8 mouse cellular contexts compared by ENCODE assay signal in the genomic region with DNA sequence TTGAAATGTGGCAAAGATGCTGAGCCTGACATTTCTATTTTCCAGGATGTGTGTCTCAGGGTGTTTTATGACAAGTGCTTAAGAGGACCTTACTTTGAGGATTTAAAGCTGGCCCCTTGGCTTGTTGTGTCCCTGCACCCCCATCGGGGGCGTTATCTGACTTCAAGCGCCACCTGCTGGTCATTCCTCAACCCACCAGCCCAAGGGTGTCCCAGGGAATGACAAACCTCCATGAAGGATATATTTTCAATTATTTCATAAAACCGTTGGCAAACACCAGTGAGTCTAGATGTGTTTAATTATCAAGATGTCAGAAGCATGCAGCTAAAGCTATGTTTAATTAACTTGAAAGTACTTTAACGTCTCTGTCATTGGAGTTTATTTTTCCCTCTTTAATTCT. TPM values are rescaled to one million over a fixed set of nuclear protein-coding genes. Genes with fewer than 3 reads are reported as not detected.
DNase-seq lines count a peak whose midpoint lies in the region; ATAC-seq lines count a peak whose summit lies in the region.

No protein-coding gene starts in this region.

- 0 out of 2 replicates have a peak, but pooled peaks cover under 1% of the 10 kb centered on the region for H3K27me3 ChIP-seq in kidney, embryonic 16.5 days (ENCODE audit: insufficient read depth, low read length)
- H3K27me3 ChIP-seq in liver, embryonic 13.5 days, result no peaks in the 10 kb centered on the region
- H3K27me3 ChIP-seq in neural tube, embryonic 11.5 days (ENCODE audit: control insufficient read depth, insufficient read depth, low read length), result no peaks in the 10 kb centered on the region

- H3K27ac ChIP-seq in kidney, embryonic 16.5 days (ENCODE audit: low read length), result no peak overlapping the region
- peak overlapping the region; percentile 5 for H3K27ac ChIP-seq in liver, embryonic 13.5 days
- H3K27ac ChIP-seq in neural tube, embryonic 11.5 days (ENCODE audit: low read depth, low read length), result no peak overlapping the region

- H3K9ac ChIP-seq in kidney, embryonic 16.5 days (replicated peaks; ENCODE audit: low read length), result no peak overlapping the region
- no peak overlapping the region for H3K9ac ChIP-seq in liver, embryonic 13.5 days
- H3K9ac ChIP-seq in neural tube, embryonic 11.5 days (ENCODE audit: low read length), result no peak overlapping the region

- 10% methylated on average over 5 of the region's 5 CpGs for WGBS in kidney, embryonic 16.5 days
- 18% methylated on average over 5 of the region's 5 CpGs for WGBS in liver, embryonic 13.5 days (ENCODE audit: insufficient replicate concordance)
- WGBS in neural tube, embryonic 11.5 days, result 11% methylated on average over 5 of the region's 5 CpGs

- H3K9me3 ChIP-seq in kidney, embryonic 16.5 days (ENCODE audit: low read length), result 0 out of 2 replicates have a peak, but pooled peaks cover 2% of the 10 kb centered on the region
- no peaks in the 10 kb centered on the region for H3K9me3 ChIP-seq in liver, embryonic 13.5 days (replicated peaks)
- no peaks in the 10 kb centered on the region for H3K9me3 ChIP-seq in neural tube, embryonic 11.5 days (ENCODE audit: control insufficient read depth, low read length)

- H3K4me2 ChIP-seq in kidney, embryonic 16.5 days (replicated peaks; ENCODE audit: low read depth, low read length), result no peak overlapping the region
- no peak overlapping the region for H3K4me2 ChIP-seq in liver, embryonic 13.5 days
- no peak overlapping the region for H3K4me2 ChIP-seq in neural tube, embryonic 11.5 days (ENCODE audit: low read depth)

- no peaks in the 10 kb centered on the region for H3K36me3 ChIP-seq in kidney, embryonic 16.5 days (ENCODE audit: insufficient read depth, low read length)
- peaks cover 74% of the 10 kb centered on the region for H3K36me3 ChIP-seq in liver, embryonic 13.5 days
- H3K36me3 ChIP-seq in neural tube, embryonic 11.5 days (ENCODE audit: control insufficient read depth, insufficient read depth, low read length), result no peaks in the 10 kb centered on the region

- peaks cover 13% of the 10 kb centered on the region; the same call in 1 of the 2 replicates for H3K4me1 ChIP-seq in kidney, embryonic 16.5 days (ENCODE audit: insufficient read depth, low read length)
- H3K4me1 ChIP-seq in liver, embryonic 13.5 days (replicated peaks), result peaks cover 34% of the 10 kb centered on the region
- H3K4me1 ChIP-seq in neural tube, embryonic 11.5 days (ENCODE audit: control insufficient read depth, insufficient read depth, low read length), result no peaks in the 10 kb centered on the region

- H3K4me3 ChIP-seq in kidney, embryonic 16.5 days (ENCODE audit: low read length), result no peak overlapping the region
- no peak overlapping the region for H3K4me3 ChIP-seq in liver, embryonic 13.5 days (replicated peaks)
- H3K4me3 ChIP-seq in neural tube, embryonic 11.5 days (ENCODE audit: low read depth, low read length), result no peak overlapping the region

- DNase-seq in spleen, adult 18-20 months, result peak; percentile 59 to 77
- DNase-seq in spleen, adult 12 weeks (ENCODE audit: low spot score), result no peak
- DNase-seq in embryo, embryonic 11 days, result peak; percentile 90
- peak; percentile 62 to 75 for DNase-seq in gastrocnemius, postnatal 4 days (ENCODE audit: low spot score in 2 of 2)
- DNase-seq in liver, embryonic 13.5 days, result peak; percentile 54
- peak; percentile 81 for DNase-seq in neural tube, embryonic 11.5 days (ENCODE audit: low spot score)
- peak; percentile 18 to 25 for DNase-seq in thymus, adult 18-20 months

- ATAC-seq in kidney, embryonic 16.5 days (ENCODE audit: low FRiP score, low TSS enrichment), result peak; percentile 78
- ATAC-seq in liver, embryonic 13.5 days (ENCODE audit: low read depth), result peak; percentile 59; the same call in 1 of the 2 replicates
- ATAC-seq in neural tube, embryonic 11.5 days (ENCODE audit: insufficient read depth, low FRiP score, low TSS enrichment), result peak; percentile 65

RNA-seq across cellular contexts. Expression of a gene that starts 24.5 kb away (rescaled TPM):
- total RNA-seq in gastrocnemius, postnatal 4 days (2021), result 10 to 100 TPM; 21.2 to 23.2 TPM
- 33.1 and 34.9 TPM in 2 replicates for polyA plus RNA-seq in kidney, embryonic 16.5 days (2015; fragmentation: Nextera tagmentation; extraction: Ambion mirVana)
- 156 and 167 TPM in 2 replicates for polyA plus RNA-seq in liver, embryonic 13.5 days (2015; fragmentation: Nextera tagmentation; extraction: Ambion mirVana)
- polyA plus RNA-seq in neural tube, embryonic 11.5 days (2014; fragmentation: Nextera tagmentation; extraction: Ambion mirVana), result 27.7 and 30.7 TPM in 2 replicates

RNA-seq across cellular contexts. Expression of a gene that starts 45.3 kb away (rescaled TPM):
- 10 to 100 TPM; 41.4 to 47.0 TPM for total RNA-seq in gastrocnemius, postnatal 4 days (2021)
- polyA plus RNA-seq in kidney, embryonic 16.5 days (2015; fragmentation: Nextera tagmentation; extraction: Ambion mirVana), result 59.7 and 61.1 TPM in 2 replicates
- 50.2 and 61.5 TPM in 2 replicates for polyA plus RNA-seq in liver, embryonic 13.5 days (2015; fragmentation: Nextera tagmentation; extraction: Ambion mirVana)
- polyA plus RNA-seq in neural tube, embryonic 11.5 days (2014; fragmentation: Nextera tagmentation; extraction: Ambion mirVana), result 56.0 and 57.7 TPM in 2 replicates

RNA-seq across cellular contexts. Expression of a gene that starts 45.9 kb away (rescaled TPM):
- not detected for total RNA-seq in gastrocnemius, postnatal 4 days (2021)
- polyA plus RNA-seq in kidney, embryonic 16.5 days (2015; fragmentation: Nextera tagmentation; extraction: Ambion mirVana), result 2.0 and 2.6 TPM in 2 replicates
- polyA plus RNA-seq in liver, embryonic 13.5 days (2015; fragmentation: Nextera tagmentation; extraction: Ambion mirVana), result 0.99 and 1.3 TPM in 2 replicates
- polyA plus RNA-seq in neural tube, embryonic 11.5 days (2014; fragmentation: Nextera tagmentation; extraction: Ambion mirVana), result 1.0 and 1.1 TPM in 2 replicates
